Mouse (Mus musculus) limb, embryonic 10.5 days (tissue): ENCODE data around the gene Nop10. TPM values are rescaled to one million over a fixed set of nuclear protein-coding genes. Genes with fewer than 3 reads are reported as not detected.

Experiments
- DNase-seq: peaks from one replicate; pipeline ENCODE4 v3.0.0-alpha.2; 2017; ENCODE audit warnings: low spot score
- H3K27ac ChIP-seq: fragments of 300-500 bp; sonication (generic); 2 replicates; pipeline ENCODE4 v1.5.1; 2016; ENCODE audit warnings: mild to moderate bottlenecking
- H3K27me3 ChIP-seq: fragments of 300-500 bp; sonication (generic); 2 replicates; pipeline ENCODE4 v1.6.1; 2016; ENCODE audit warnings: low read depth, mild to moderate bottlenecking; ENCODE audit not compliant: poor library complexity, severe bottlenecking
- H3K36me3 ChIP-seq: fragments of 300-500 bp; sonication (generic); 2 replicates; pipeline ENCODE4 v1.6.1; 2016; ENCODE audit warnings: mild to moderate bottlenecking, moderate library complexity
- H3K4me1 ChIP-seq: fragments of 300-500 bp; sonication (generic); 2 replicates; pipeline ENCODE4 v1.6.1; 2016
- H3K4me3 ChIP-seq: fragments of 300-500 bp; sonication (generic); 2 replicates; pipeline ENCODE4 v1.5.1; 2016; ENCODE audit warnings: mild to moderate bottlenecking, moderate library complexity
- H3K9me3 ChIP-seq: fragments of 300-500 bp; sonication (generic); replicated peaks from 2 replicates; pipeline ENCODE4 v1.6.1; 2016; ENCODE audit warnings: mild to moderate bottlenecking
- WGBS: fragments of 180-500 bp; shearing (Covaris S2); methylation state at CpG from one replicate; pipeline ENCODE4 v1.1.7; 2016; 5-methylcytosine and 5-hydroxymethylcytosine counted together
- polyA plus RNA-seq: library from polyadenylated mRNA; unstranded; fragments of >200 nt; fragmentation: Nextera tagmentation; extraction: Ambion mirVana; gene quantifications from 2 replicates; pipeline ENCODE4 v1.2.1, GENCODE M21; 2016

Nop10 gene
- polyA plus RNA-seq = 188 and 253 TPM in 2 replicates

GRCm38 (mm10) chr2:112261748-112262653 lies at the start of gene Nop10:
Nop10 (plus strand) TSS chr2:112261926.
- WGBS = under 1% methylated on average over 36 of the region's 36 CpGs
- H3K4me3 ChIP-seq = peak within 1 kb of the TSS; percentile 70
- H3K27me3 ChIP-seq = no peaks in the 10 kb centered on the region
- H3K36me3 ChIP-seq = peaks cover 4% of the 10 kb centered on the region; the same call in 1 of the 2 replicates
- H3K4me1 ChIP-seq = peaks cover 22% of the 10 kb centered on the region
- peak; percentile 82 for DNase-seq
- H3K27ac ChIP-seq = peak within 1 kb of the TSS; percentile 86
- H3K9me3 ChIP-seq = no peaks in the 10 kb centered on the region

GRCm38 (mm10) chr2:112215977-112216376 lies 45.7 kb upstream of the Nop10 start:
- DNase-seq = no peak
- Histone ChIP-seq H3K27ac (no peak overlapping the region), H3K27me3 (no peaks in the 10 kb centered on the region), H3K4me3 (no peak overlapping the region), H3K36me3 (no peaks in the 10 kb centered on the region), H3K9me3 (no peaks in the 10 kb centered on the region), H3K4me1 (no peaks in the 10 kb centered on the region)
- WGBS = 13% methylated on average over 1 of the region's 1 CpGs

- H3K9me3 ChIP-seq = no peaks in the 10 kb centered on the region
- H3K27ac ChIP-seq = no peak overlapping the region
- no peaks in the 10 kb centered on the region for H3K4me1 ChIP-seq
- no peaks in the 10 kb centered on the region for H3K36me3 ChIP-seq
- no peak overlapping the region for H3K4me3 ChIP-seq
- H3K27me3 ChIP-seq = no peaks in the 10 kb centered on the region
- 84% methylated on average over 6 of the region's 6 CpGs for WGBS
- DNase-seq = no peak
Measured at GRCm38 (mm10) chr2:112217614-112218013, 44.1 kb upstream of the Nop10 start.

- H3K9me3 ChIP-seq = no peaks in the 10 kb centered on the region
- no peak overlapping the region for H3K27ac ChIP-seq
- DNase-seq = no peak
- no peaks in the 10 kb centered on the region for H3K27me3 ChIP-seq
- no peaks in the 10 kb centered on the region for H3K4me1 ChIP-seq
- H3K36me3 ChIP-seq = no peaks in the 10 kb centered on the region
- no peak overlapping the region for H3K4me3 ChIP-seq
- 86% methylated on average over 5 of the region's 5 CpGs for WGBS
Measured at GRCm38 (mm10) chr2:112220880-112221279, 40.8 kb upstream of the Nop10 start.

- Histone ChIP-seq H3K27ac (no peak overlapping the region), H3K36me3 (no peaks in the 10 kb centered on the region), H3K9me3 (no peaks in the 10 kb centered on the region), H3K4me3 (no peak overlapping the region), H3K4me1 (no peaks in the 10 kb centered on the region), H3K27me3 (no peaks in the 10 kb centered on the region)
- WGBS = 86% methylated on average over 5 of the region's 5 CpGs
- no peak for DNase-seq
Measured at GRCm38 (mm10) chr2:112222607-112223006, 39.1 kb upstream of the Nop10 start.

- no peaks in the 10 kb centered on the region for H3K27me3 ChIP-seq
- no peaks in the 10 kb centered on the region for H3K9me3 ChIP-seq
- WGBS = 62% methylated on average over 4 of the region's 4 CpGs
- no peaks in the 10 kb centered on the region for H3K36me3 ChIP-seq
- no peak for DNase-seq
- no peaks in the 10 kb centered on the region for H3K4me1 ChIP-seq
- no peak overlapping the region for H3K4me3 ChIP-seq
- no peak overlapping the region for H3K27ac ChIP-seq
Measured at GRCm38 (mm10) chr2:112224356-112224755, 37.4 kb upstream of the Nop10 start.

- Histone ChIP-seq H3K36me3 (no peaks in the 10 kb centered on the region), H3K9me3 (no peaks in the 10 kb centered on the region), H3K27ac (no peak overlapping the region), H3K4me1 (peaks cover under 1% of the 10 kb centered on the region; the same call in 1 of the 2 replicates), H3K4me3 (no peak overlapping the region), H3K27me3 (no peaks in the 10 kb centered on the region)
- DNase-seq = no peak
- WGBS = 89% methylated on average over 1 of the region's 1 CpGs
Measured at GRCm38 (mm10) chr2:112232623-112233022, 29.1 kb upstream of the Nop10 start.

GRCm38 (mm10) chr2:112236620-112237019 lies 25.1 kb upstream of the Nop10 start:
- 82% methylated on average over 2 of the region's 2 CpGs for WGBS
- Histone ChIP-seq H3K4me1 (peaks cover 30% of the 10 kb centered on the region), H3K4me3 (no peak overlapping the region), H3K27me3 (no peaks in the 10 kb centered on the region), H3K27ac (no peak overlapping the region), H3K9me3 (no peaks in the 10 kb centered on the region), H3K36me3 (no peaks in the 10 kb centered on the region)
- DNase-seq = no peak

GRCm38 (mm10) chr2:112238006-112238405 lies 23.7 kb upstream of the Nop10 start:
- Histone ChIP-seq H3K27ac (no peak overlapping the region), H3K9me3 (no peaks in the 10 kb centered on the region), H3K4me1 (peaks cover 33% of the 10 kb centered on the region), H3K4me3 (no peak overlapping the region), H3K36me3 (0 out of 2 replicates have a peak, but pooled peaks cover 2% of the 10 kb centered on the region), H3K27me3 (no peaks in the 10 kb centered on the region)
- 7% methylated on average over 4 of the region's 4 CpGs for WGBS
- no peak for DNase-seq

GRCm38 (mm10) chr2:112239212-112239934 lies 22.4 kb upstream of the Nop10 start, which contains the start of gene Lpcat4:
Lpcat4 (plus strand) TSS chr2:112239468.
- Histone ChIP-seq H3K27me3 (no peaks in the 10 kb centered on the region), H3K9me3 (no peaks in the 10 kb centered on the region), H3K36me3 (peaks cover 13% of the 10 kb centered on the region), H3K27ac (peak within 1 kb of the TSS; percentile 95), H3K4me3 (peak within 1 kb of the TSS; percentile 70), H3K4me1 (peaks cover 36% of the 10 kb centered on the region)
- DNase-seq = peak; percentile 93
- WGBS = 2% methylated on average over 94 of the region's 94 CpGs

GRCm38 (mm10) chr2:112239935-112240721 lies 21.6 kb upstream of the Nop10 start:
- DNase-seq = peak; percentile 53
- Histone ChIP-seq H3K4me3 (peak overlapping the region; percentile 70), H3K36me3 (peaks cover 16% of the 10 kb centered on the region), H3K27ac (peak overlapping the region; percentile 95), H3K4me1 (peaks cover 36% of the 10 kb centered on the region), H3K9me3 (no peaks in the 10 kb centered on the region), H3K27me3 (no peaks in the 10 kb centered on the region)
- WGBS = under 1% methylated on average over 26 of the region's 28 CpGs

GRCm38 (mm10) chr2:112241787-112242186 lies 19.9 kb upstream of the Nop10 start:
- Histone ChIP-seq H3K9me3 (no peaks in the 10 kb centered on the region), H3K27ac (no peak overlapping the region), H3K4me1 (peaks cover 36% of the 10 kb centered on the region), H3K36me3 (peaks cover 30% of the 10 kb centered on the region), H3K27me3 (no peaks in the 10 kb centered on the region), H3K4me3 (no peak overlapping the region)
- DNase-seq = no peak
- 83% methylated on average over 14 of the region's 14 CpGs for WGBS
